Mouse (Mus musculus) urinary bladder, postnatal 14 days (tissue): ENCODE measurements around the gene Ccdc187.

Source experiments
- DNase-seq: peaks from one replicate; pipeline ENCODE4 v3.0.0; 2021; ENCODE audit warnings: low spot score

The Ccdc187 gene

DNA sequence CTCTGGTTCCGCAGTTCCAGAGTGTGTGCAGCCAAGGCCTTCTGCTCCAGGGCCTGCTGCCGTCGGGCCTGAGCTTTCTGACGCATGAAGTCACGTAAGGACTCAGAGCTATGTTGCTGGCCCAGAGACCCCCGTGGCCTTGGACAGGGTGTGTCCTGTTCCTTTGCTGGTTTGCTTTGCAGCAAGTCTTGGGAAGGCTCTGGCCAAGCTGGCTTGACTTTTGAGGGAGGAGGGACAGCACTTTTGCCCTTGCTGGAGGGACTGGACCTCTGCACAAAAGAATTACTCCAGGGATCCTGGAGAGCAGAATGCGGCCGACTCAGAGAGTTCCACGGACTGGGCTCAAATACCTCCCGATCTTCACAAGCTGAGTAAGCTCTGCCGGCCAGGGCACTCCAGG is 13.8 kb downstream of the Ccdc187 start:
- no peak for DNase-seq

DNA sequence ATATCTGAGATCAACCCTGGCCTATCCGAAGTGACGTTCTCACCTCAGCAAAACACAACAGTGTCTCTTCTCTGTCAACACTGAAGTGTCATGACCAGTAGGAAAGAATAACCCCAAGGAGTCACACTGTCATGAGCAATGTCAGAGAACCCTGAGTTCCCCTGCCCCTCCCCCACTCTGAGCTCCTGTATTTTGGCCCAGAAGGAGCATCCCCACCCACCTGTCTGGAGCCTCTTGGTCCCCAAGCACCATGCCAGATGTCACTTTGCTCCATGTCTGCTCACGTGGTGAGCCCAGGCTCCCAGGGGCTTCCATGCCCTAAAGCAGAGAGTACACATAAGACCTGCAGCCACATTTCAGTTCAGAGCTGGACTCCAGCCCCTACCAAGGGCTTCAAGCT is 14.6 kb downstream of the Ccdc187 start:
- no peak for DNase-seq

DNA sequence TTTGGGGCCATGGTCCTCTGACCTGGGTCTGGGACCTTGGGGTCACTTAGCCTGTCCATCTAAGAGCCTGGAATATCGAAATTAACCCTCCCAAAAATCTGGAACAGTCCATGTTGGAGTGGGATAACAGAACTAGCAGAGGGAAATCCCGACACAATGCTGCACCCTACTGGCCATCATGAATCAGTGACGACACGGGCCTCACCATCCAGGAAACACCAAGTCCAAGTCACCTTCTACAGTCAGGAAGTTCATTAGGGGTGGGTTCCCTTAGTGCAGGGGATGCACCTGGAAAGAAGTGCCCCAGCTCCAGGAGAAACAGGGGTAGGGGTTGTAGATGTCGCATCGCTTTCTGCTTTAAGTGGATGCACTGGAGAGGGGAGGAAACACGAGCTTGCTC is 20.7 kb downstream of the Ccdc187 start:
- peak; percentile 67 for DNase-seq

DNA sequence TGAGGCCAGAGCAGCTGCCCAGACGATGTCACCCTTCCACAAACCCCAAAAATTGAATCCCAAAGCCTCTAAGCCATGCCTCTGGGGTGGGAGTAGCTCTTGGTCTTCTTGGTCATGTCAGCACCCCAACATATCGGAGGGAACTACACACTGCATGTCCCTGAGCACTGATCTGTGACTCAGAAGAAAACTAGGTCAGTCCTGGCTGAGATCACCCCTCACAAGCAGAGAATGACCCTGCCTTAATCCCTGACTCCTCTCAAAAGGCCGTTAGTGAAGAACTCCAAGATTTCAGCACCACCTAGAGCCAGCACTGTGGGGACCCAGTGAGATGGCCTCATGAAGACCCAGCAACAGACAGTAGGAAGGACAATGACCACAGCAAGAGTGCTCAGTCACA is 26.1 kb downstream of the Ccdc187 start:
- no peak for DNase-seq

DNA sequence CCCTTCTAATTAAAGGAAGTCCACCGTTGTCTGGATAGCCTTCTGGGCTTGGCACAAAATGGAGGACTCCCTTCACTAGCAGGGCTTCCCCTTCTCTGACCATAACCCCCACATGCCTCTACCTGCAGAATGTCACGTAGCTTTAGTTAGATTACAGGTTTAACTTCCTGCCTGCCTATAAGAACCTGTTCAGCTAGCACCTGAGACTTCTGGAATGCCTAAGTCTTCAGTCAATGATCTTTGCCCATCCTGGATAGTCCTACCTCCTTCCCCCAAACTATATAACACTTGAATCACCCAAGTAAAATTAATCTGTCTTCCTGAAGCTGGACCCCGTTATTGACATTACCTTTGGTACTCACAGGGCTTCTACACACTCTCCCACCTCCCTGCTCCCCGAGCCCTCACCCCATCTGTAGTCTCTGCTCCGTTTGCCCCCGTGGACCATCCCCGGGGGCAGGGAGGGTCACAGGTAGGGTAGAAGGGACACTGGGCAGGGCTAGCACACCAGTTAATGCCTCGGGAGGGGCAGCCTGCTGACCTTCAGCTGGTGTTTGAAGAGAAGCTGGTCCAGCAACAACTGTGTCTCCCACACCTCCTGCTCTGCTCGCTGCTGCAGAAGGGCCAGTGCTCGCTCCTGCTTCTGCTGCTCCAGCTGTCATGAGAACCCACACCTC is 28.2 kb downstream of the Ccdc187 start:
- peak; percentile 19 for DNase-seq

DNA sequence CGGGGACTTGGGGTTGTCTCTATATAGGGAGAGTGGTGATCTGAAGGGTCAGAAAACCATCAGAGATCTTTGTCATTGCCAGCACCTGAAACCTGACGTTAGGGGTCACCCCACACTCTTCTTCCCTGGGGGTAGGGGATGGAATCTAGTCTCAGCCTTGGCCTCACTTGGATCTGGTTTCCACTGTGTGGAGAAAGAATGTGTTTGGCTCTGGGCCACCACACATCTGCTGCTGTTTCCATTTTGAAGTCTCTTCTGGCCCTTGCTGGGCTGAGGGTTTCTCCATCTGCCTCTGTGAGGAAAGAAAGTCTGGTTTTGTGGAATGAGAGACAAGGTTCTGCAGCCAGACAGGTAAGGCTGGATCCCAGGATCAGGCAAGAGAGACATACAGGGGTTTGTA is 29.3 kb downstream of the Ccdc187 start:
- no peak for DNase-seq

DNA sequence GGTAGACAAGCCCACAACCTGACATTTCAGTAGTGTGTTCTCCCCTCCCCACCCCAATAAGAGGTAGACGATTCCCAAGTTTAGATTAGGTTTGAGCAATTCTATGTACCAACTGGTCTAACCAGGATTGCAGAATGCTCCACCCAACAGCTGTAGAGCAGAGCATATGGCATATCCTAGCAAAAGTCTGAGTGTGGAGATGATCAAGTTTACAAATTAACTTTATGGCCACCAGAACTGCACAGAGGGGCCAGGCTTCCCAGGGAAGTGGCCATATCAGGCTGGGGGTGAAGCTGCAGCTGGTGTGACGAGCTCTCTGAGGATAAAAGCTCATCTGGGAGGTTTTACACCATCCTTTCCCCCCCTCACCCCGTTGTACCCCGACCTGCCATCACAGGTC is 29.7 kb downstream of the Ccdc187 start:
- DNase-seq: no peak

DNA sequence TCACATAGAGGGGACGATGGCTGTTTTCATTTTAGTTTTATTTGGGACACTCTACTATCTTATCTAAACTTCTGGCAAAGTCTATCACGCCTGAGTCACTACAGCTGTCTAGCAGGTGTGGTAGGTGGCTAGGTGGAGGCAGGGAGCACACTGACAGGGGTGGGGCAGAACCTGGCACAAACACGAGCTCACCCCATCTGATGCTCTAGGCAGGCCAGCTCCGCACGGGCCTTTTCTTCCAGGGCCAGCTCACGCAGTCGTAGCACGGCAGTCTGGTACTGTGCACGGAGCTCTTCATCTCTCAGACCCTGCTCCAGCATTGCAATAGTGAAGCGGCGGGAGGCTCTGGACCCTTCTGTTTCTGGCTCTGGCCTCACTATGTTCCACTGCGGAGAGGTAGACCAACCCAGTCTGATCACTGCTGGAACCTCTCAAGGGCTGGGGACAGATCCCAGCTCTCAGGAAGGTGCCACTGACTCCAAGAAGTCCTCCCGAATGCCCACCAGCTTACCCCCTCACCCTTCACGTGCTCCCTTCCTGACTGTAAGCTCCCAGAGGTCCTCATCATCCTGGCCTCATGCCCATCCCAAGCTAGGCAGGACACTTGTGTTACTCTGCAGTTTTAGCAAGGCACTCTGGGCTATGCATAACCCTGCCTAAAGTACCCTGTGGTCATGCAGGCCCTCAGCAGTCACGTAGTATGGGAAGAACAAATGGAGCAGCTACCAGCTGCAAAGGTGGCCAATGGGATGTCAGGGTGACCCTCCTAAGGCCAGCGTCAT is 36.9 kb downstream of the Ccdc187 start:
- no peak for DNase-seq

DNA sequence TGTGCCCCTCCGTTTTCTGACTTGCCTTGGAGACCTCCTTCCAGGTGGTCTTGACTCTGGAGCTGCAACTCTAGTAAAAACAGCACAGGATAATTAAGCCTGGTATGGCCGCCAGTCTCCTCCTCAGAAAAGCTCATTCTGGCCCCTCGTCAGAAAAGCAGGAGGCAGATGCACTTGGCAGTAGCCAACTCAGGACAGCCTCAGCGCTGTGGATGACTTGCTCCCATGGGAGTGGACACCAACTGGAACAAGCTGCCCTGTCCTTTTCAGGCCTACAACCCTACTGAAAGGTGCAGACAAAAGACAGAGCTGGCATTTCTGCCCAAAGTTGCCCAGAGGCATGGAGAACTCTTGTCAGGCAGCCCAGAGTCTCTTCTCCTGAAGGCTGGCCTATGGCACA is 39.5 kb downstream of the Ccdc187 start:
- DNase-seq: no peak

DNA sequence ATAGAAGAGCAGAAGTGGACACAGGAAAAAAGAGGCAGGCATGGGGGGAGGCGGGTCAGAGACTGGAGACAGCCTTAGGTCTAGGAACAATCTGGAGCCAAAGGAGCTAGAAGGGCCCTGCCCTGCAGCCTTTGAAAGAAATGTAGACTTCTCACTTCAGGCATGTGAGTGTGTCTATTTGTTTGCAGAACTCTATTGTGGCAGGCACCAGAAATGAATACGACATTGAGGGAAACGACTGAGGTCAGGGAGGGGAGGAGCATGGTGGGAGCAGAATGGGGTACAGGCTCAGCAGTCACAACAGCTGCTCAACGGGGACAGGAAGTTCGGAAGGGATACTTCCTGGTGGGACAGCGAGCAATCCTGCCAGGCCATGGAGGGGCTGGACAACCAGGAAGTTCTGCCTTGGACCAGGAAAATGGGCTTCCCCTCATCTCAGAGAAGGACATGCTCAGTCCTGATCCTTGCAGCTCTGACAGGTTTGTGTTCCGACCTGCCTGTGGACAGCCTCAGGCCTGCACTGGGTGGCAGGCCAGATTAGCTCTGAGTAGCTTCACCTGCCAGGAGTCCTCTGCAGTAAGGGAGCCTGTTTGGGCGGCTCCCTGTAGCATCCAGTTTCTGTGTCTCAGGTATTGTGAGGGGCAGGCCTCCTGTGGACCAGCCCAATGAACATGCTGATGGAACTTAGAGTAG is 41.7 kb downstream of the Ccdc187 start:
- peak; percentile 48 for DNase-seq

DNA sequence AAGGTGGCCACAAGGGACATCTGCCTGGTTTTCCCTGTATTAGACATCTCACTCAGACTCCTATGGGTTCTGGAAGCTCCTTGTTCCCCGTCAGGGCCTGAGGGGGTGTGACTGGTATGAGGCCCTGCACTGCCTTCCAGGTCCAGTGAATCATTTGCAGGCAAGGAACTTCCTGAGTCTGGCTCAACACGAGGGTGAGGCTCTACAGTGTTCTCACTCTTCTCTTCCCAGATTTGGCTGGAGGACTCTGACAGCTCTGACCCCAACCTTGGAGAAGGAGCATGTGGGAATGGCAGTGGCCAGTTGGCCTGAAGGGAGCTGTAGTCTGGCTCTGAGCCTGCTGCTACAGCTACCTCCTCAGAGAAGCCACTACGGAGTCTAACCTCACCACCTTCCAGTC is 46.8 kb downstream of the Ccdc187 start:
- peak; percentile 54 for DNase-seq

DNA sequence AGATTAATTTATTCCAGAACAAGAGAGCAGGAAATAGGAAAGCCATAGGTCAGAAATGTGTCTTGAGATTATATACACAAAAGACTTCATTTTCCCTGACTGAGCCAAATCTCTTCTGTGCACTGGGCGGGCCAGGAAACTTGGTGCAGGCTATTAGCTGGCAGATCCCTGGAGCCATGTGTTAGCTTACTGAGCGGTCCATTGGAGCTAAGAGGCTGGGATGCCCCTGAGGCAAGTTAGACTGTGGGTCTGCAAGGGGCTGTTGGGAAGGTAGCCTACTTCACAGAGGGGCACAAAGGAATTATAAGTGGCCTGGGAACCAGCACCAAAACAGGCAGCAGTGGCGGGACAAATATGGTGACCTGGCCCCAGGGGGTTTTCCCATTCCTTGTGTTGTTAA is 53.5 kb downstream of the Ccdc187 start:
- DNase-seq: no peak

DNA sequence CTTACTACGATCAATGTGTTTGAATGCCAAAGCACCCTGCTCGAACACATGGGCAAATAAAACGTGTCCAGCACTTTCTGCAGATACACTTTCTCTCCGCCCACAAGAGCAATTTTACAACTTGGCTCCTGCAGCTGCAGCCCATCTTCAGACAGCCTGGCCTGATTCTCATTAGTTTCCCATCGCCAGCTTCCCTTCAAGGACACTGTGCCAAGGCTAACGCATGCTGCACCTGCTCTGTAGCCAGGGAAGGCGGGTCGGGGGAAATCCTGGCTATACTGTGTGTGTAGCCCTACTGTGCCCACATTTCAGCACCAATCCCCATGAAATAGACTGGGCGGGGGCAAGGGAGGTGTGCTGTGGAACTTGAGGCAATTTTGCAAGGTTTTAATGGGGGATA is 54.0 kb downstream of the Ccdc187 start:
- peak; percentile 19 for DNase-seq

DNA sequence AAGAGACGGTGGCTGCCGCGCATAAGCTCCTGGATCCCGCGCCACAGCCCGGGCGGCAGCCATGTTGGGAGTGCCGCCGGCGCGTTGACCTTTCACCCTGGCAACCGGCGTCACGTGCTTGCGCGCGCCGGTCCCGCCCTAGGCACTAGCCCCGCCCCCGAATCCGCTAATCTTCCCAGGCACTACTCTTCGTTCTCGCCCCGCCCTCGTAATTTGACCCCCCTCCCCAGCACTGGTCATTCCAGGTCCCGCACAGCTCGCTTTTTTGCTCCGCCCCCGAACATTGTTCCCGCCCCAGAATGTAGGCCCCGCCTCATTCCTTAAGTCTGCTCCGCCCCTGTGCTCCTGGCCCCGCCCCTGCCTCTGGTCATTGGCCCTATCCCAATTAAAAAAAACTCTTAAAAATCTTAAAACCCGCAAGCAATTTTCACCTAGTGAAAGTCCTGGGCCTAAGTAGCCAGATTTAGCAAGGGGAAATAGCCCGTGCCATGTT is 57.0 kb downstream of the Ccdc187 start, which contains the start of gene Qsox2:
Gene Qsox2 (minus strand): TSS at position 236 of the 493 bp plus-strand sequence.
- DNase-seq: peak; percentile 97

DNA sequence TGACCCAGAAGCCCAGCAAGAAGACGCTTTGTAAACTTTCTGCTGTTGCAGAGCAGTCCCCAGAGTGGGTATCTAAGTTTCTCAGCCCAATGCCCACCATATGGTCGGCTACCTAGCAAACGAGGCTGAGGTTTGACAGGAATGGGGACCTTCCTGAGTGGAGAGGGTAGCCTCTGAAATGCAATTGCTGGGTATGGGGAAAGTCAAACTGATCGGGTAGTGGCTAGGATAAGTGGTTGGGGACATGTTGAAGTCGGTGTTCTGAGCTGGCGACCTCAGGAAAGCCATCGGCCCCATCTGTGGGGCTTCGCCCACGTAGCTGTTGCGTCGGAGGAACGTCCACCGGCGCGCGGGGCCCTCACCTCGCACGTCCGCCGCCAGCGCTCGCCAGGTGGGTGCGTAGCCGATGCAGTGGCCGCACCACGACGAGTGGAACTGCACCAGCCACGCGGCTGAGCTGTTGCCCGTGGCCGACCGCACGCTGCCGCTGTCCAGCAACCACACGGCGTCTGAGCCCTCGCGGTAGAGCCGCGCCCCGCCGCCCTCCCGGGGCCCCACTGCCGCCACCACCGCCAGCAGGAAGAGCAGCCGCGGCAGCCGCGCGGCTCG is 57.6 kb downstream of the Ccdc187 start:
- DNase-seq: no peak

DNA sequence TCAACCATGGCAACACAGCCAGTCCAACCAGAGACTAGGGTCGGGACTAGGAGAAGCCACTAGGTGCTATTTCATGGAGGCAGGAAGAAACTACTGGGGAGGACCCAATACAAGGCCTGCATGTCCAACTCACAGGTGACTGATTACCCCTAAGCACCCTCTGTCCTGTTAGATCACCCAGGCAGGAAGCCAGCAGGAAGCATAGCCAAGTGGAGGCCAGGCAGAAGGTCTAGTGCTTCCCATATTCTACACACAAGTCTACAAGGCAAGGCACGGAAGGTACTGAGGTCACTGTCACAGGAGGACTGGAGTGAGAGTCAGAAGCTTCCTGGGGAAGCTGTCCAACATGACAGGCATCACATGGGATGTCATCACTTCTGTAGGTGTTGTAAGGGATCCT is 59.6 kb downstream of the Ccdc187 start:
- DNase-seq: no peak

DNA sequence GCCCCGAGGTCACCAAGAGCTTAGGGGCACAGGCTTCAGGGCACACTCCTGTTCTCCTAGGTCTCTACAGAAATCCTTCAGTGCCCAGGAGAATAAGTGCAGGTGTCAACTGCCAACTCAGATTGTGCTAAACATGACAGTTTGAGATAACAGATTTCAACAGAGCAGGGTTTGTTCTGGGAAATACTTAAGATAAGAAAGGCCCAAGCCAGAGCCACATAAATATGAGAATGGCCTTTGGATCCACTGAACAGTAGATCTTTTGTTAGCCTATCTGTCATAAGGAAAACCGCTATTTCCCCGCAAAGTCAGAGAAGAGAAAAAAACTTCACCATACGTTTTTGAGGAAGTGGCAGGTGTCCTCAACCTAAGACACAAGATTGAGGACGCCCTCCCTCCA is 60.1 kb downstream of the Ccdc187 start:
- no peak for DNase-seq

DNA sequence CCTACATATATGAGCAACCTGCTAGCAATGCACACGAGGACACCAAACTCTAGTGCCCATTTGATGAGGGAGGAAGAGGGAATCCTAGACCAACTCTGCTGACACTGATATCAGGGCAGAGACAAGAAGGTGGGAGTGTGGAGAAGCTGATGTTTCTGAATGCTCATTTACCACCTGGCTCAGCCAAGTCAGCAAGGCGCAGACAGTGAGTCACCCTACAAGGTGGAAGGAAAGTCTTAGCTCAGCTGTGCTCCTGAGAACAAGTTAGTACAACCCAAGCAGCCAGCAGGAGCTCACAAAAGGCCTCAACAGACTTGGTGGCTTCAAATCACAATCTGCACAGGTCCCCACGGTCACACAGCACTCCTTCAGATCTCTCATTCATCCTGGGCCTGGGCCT is 63.0 kb downstream of the Ccdc187 start:
- no peak for DNase-seq

DNA sequence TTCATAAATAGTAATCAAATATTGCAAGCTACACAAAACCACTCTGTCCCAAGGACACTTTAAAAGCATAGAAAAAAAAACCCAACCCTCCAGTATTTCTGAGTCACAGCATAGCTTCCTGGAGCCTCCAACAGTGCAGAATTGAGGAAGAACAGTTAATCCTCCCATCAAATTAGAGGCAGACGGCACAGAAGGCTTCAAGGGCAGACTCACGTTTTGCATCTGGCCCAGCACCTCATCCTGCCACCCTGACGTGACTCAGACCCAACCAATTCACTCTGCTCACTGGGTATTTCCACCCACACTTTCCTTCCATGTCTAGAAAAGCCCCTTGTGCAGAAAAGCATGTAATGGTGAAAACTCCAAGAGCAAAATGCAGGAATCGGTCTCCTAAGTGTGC is 64.1 kb downstream of the Ccdc187 start:
- DNase-seq: no peak

DNA sequence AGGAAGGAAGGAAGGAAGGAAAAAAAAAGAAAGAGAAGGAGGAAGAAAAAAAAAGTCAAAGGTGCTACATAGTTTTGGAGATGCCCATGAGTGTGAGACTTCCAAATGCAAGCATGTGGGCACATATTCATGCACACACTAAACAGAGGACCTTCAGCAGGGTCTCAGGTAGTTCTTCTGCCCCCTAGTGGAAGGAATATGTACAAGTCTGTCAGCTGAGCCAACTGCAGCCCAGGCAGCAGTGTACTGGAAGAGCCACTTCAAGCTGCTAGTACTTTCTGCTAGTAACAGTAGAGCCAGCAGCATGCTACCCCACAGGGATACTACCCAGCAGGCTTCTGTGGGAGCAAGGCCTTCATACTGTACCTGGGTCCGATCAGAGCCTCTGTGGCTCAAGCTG is 66.6 kb downstream of the Ccdc187 start:
- peak; percentile 24 for DNase-seq

DNA sequence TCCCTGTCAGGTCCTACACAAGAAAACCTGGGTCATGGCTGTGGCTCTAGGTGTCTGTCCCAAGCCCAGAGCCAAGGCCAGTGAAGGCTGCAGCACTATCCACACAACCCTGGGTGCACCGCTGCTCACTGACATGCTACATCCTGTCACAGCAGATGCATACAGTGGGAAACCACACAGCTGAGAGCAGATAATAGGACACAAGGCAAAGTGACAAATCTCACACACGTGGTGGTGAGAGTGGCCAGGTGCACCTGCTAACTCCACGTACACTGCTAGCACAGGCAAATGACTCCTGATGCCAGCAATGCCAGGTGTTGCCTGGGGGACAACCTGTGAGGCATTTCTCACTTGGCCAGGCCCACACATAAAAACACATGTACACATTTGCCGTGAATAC is 69.1 kb downstream of the Ccdc187 start:
- DNase-seq: no peak

DNA sequence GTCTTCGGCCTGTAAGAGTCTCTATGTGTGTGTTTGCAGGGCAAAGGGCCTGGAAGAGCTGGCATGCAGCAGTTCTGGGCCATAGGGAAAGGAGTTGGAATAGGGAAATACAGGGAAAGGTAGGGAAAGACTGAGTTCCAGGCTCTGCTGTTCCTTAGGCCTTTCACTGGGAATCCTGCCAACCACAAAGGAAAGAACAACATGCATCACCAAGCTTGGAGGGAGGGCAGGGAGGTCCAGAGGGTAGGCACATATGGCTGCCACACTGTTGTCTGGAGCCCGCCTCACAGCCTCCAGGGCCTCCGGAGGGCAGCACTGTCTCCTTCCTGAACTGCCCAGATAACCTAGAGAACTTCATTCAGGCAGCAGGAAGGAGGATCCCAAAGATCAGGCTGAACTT is 70.4 kb downstream of the Ccdc187 start:
- DNase-seq: no peak

DNA sequence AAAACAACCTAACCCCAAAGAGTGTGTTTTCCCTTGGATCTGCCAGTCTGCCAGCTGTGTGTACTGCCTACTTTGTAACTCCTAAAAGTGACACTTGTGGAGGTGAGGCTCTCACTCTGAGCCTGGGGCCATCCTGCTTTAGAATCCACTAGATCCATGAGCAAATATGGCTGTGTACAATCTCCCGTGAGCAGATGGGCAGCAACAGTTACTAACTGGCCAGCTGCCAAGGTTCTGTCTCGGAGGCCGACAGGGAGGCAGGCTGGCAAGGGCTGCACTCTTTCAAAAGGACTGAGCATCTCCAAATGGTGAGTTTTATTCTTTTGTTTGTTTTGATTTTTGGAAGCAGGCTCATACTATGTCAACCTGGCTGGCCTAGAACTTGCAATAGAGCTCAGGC is 79.8 kb downstream of the Ccdc187 start:
- DNase-seq: no peak
